Mouse (Mus musculus): ENCODE data around the gene Nploc4. TPM values are rescaled to one million over a fixed set of nuclear protein-coding genes. Genes with fewer than 3 reads are reported as not detected.
"Not testable (repeated sequence)": the region's sequence is repeated elsewhere in the genome, so short reads cannot be mapped to it uniquely, and the experiment has no call there.

Gene Nploc4
- polyA plus RNA-seq, 2 experiments from 2014 or later: 9.5 to 11.0 TPM

DNA sequence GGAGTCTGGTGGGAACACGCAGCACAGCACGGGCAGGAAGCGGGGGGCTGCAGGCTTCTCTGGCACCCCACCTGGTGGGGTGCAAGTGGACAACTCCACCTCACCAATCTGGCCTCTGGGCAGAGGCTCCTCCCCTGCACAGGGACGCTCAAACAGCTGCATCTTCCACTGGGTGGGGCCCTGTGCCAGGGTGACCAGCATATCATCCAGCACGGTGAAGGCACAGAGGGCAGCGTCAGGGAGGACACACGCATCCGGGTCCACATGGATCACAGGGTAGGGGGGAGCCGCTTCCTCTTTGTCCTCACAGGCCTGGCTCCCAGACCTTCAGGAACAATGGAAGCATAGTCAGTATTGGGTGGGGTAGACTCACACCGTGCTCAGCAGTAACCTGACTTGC lies 60.2 kb downstream of the Nploc4 start:
- ATAC-seq: no peak

DNA sequence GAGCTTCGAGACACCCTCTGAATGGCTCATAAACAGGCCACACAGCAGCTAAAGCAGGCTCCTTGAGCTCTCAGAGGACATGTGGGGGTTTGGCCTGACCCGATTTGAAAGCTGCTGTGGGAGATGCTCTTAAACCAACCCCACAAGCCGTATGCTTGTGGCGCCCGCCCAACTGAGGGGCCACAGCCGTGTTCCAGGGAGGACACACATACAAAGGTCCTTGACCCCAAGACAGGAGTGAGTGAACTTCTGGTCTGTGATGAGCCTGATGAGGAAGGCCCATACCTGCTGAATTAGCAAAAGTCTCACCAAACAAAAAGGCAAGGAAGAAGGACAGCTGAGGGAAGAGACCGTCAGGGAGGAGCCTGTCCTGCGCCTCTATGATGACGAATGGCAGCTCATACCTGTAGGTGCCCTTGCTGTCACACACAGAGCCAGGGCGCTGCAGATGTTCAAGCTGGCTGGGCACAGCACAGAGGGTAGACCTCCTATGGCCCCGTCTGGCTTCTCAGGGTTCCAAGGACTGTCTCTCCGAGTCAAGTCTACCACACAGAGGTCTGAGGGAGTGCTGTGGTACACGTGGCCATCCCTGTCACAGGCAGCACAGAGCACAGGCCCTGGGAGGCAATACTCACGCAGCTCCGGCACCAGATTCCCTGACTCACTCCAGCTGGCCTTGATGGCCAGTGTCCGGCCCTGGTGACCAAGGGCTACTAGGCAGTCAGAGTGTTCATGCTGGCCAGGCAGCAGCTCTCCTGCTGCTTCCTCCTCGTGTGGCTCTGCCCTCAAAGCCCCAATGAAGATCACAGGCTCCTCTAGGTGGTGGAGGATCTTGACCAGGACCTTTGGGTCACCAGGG lies 61.0 kb downstream of the Nploc4 start:
- no peak for ATAC-seq

DNA sequence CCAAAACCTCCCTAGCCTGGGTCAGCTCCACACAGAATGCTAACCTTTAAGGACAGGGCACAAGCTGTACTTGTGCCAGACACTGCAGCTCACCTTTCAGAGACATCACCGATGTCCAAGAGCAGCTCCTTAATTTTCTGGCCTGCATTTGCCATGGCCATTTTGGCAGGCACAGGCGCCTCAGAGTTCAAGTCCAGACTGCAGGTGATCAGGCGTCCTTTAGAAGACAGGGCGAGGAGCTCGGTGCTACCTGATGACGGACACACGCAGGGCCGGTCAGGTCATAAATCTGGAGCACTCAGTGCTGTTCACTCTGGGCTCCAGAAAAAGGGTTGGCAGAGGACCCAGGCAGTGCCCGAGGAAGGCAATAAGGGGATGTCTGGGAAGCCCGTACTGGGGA lies 62.2 kb downstream of the Nploc4 start:
- no peak for ATAC-seq

DNA sequence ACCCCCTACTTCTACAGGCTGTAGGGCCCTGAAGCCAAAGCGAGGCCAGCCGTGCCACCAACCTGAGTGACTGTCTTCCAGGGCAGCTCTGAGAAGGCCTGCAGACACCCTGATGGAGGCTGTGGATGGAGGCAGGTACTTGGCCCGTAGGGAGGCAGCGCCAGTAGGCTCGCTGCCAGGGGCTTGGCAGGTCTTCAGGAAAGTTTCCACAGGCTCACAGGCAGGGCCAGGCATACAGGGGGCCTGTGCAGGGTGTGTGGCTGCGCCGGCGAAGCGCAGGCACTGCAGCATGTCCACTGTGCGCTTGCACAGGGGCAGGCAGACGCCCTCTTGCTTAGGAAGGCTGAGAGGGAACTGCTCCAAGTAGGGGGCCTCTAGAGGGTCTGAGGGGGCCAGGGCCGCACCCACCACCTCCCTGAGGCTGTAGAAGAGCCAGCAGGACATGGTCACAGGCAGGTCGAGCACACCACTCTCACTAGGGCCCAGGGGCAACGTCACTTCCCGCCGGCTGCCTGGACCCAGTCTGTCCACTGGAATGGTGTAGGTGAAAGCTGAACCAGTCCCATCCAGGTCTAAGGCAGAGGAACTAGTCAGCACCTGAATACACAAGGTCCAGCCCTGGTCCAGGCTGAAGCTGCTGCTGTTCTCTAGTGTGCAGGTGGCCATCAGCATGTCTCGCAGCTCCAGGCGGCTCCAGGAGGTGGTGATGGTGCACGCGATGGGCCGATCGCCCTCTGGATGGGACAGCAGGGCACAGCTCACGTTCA lies 63.5 kb downstream of the Nploc4 start:
- no peak for ATAC-seq

DNA sequence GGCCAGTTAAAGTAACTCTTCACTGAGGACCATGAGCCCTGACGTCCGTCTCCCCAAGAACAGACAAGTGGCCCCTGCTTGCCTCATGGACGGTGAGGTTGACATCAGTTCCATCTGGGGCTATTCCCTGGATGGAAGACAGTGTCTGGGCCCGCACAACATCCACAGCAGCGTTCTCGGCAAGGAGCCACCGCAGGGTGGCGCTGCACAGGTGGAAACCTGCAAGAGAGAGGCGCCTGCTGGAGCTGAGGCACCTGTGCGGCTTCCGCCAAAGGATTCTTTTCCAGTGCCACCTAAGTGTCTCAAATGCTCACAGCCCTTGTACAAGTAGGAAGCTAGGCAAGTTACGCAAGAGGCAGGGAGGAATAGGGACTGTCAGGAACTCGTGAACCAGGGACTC lies 64.5 kb downstream of the Nploc4 start:
- no peak for ATAC-seq

DNA sequence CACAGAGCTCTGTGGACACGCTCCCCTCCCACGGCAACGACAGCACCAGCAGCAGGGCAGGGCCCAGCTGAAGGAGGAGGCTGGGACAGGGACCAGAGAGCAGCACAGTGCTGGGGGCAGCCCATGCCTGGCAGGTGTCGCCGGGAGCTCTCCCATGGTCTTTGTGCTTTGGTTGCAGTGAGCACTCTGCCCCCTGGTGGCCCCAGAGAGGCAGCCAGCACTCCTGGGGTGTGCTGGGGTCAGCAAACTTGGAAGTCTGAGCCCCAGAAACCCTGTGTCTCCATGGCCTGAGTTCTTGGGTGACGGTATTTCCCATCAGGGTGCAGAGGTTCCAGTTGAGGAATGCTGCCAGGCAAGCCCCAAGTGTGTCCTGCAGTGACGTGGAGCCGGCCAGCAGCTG lies 67.9 kb downstream of the Nploc4 start:
- ATAC-seq: no peak

DNA sequence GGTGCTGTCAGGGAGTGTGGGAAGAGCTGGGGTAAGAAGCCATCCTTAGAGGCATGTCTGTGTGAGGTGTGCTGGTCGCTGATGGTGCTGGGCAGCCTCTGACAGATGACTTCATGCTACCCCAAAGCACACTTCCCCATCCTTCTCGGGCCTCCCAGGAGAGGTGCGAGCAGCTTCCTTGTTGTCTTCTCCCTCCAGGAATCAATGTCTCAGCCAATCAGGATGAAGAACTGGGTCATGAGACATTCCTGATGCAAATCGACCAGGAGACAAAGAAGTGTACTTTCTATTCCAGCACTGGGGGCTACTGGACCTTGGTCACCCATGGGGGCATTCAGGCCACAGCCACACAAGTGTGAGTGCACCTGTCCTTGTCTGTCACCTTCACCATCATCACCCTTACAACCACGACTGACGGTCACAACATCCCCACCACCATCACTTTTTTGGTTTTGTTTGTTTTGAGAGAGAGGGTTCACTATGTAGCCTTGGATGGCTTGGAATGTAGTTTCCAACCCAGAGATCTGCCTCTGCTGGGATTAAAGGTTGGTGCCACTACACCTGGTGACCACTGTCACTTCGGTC lies 71.0 kb downstream of the Nploc4 start:
- ATAC-seq: no peak

DNA sequence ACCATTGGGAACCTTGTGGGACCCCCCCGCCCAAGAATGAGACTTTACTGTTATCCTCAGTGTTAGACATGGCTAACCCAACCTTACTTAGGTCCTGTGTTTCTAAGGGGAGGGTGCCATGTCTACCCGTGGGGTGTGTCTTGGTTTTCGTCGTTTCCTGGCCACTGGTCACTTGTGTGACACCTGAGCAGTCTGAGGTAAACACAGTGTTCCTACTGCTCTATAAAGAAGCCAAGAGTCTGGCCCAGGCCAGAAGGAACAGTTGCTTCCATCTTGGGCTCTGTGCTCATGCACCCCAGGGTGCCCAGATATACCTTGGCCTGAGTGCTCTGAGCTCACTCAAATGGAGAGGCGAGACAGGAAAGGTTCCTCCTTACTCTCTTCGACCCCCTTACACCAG lies 74.6 kb downstream of the Nploc4 start:
- ATAC-seq: no peak

DNA sequence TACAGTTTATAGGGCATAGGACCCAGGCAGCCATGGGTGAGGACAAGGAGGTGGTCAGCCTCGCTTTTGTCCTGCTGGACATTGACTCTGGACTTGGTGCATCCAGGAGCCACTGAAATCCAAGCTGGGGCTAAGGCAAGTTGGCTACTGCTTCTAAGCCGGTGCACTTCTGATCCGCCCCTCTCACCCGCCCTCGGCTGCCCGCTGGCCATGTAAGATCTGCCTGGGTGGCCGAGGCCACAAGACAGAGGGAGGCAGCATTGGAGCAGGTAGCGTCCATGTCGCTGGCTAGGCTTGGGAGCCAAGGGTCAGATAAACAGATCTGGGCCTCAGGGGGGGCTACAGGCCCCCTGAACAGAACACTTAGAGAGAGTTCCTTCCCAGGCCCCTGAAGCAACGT lies 76.2 kb downstream of the Nploc4 start, which contains the start of gene Fscn2:
Fscn2 (plus strand) TSS at position 240 of the 400 bp plus-strand sequence.
- ATAC-seq: no peak

DNA sequence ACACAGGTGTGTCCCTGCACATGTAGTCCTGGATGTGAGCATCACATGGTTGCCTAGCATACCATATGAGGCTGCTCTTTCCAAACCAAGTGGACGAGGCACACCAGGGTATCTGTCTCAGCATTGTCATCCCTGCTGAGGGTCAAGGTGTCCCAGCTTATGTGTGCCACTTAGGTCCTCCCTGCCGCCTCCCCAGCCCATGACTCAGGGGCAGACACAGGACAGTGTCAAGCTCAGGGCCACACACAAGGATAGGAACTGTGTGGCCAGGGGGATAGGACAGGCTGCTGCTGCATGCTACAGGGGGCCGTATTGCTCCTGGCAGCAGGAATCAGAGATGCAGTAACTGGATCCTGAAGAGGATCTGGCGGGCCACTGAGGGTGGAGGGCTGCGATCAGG lies 76.8 kb downstream of the Nploc4 start:
- ATAC-seq: no peak

DNA sequence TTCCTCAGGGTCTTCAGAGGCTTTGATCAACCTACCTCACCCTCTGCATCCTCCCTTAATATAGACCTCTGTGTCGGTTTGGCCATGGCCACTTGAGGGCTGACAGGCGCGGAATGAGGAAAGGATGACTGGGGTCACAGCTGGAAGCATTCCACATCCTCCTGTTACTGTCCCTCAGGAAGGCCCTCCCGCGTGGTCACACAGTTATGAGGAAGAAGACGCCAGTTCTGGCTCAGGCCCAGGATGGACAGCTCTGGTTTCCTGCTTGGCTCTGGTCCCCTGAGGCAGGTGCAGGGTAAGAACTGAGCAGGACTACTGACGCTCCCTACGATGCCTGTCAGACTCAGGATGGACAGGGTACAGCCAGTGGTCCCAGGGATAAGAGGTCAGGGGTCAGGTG lies 77.4 kb downstream of the Nploc4 start:
- no peak for ATAC-seq

DNA sequence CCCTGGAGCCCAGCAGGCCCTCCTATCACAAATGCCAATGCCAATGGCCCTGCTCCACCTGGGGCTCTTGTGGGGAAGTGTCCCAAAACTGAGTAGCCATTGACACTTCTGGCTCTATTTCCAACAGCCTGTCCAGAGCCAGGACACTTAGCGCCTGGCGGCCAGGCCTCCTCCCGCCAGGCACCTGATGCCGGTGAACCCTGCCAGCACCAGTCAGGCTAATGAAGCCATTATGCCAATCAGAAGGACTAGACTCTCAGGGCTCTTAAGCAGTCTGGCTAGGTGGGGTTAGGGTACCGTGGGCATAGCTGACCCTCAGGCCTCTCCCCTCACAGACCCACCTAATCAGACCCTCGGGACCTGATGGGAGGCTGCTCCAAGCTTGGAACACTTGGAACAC lies 78.1 kb downstream of the Nploc4 start:
- ATAC-seq: no peak

DNA sequence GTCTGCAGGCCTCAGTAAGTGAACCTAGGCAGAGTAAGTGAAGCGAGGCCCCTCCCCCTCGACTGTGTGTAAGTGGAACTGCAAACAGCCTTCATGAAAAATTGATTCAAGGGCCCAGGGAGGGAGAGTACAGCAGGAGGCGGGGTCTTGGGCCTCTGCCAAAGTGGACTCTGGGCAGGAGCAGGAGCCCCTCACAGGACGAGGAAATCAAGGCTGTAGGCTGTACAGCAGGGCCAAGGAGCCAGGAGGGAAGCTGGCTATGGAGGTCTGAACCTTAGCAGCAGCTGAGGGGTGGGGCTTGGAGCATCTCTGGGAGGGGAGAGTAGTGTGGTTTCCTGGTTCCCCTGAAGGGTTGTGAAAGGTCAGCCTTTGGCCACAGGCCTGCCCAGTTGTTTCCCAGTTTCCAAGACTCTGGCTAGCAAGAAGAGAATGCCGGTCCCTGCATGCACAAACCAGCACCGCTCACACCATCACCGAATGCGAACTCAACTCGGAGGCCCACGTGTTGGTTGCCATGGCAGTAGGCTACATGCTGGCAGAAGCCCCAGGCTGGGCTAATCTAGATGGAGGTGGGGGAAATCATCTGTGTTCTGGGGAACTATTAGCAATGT lies 79.6 kb downstream of the Nploc4 start:
- no peak for ATAC-seq

DNA sequence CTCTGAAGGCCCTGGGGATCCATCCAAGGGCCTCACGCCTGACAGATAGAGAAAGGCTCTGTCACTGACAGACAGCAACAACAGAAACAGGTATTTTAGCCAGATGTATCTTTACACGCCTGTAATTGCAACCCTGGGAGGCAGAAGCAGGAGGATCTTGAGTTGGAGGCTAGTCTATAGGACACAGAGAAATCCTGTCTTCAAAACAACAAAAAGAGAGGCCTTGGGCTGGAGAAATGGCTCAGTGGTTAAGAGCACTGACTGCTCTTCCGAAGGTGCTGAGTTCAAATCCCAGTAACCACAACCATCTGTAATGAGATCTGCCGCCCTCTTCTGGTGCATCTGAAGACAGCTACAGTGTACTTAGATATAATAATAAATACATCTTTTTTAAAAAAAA lies 80.6 kb downstream of the Nploc4 start:
- ATAC-seq: no peak

DNA sequence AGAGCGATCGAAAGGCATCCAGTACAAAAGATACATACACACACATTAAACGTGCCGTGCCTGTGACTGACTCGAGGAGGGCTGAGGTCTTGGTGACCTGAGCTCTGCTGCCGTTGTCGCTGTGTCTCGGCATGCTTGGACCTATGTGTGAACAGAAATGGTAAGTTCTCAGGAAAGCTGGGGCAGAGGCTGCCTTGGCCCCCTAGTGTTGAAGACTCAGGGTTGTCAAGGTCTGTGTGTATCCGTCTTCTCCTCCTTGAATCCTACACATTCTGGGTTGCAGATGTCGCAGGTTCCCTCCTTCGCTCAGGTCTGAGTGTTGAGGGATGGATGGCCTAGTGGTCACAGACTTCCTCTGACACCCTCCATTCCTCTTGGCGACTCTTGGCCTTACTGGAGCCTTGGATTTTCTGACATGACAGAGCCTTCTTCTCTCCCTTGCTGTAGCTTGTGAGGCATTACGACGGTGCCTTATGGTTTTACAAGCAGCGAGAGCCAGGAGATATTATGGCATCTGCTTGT lies 81.1 kb downstream of the Nploc4 start:
- no peak for ATAC-seq

DNA sequence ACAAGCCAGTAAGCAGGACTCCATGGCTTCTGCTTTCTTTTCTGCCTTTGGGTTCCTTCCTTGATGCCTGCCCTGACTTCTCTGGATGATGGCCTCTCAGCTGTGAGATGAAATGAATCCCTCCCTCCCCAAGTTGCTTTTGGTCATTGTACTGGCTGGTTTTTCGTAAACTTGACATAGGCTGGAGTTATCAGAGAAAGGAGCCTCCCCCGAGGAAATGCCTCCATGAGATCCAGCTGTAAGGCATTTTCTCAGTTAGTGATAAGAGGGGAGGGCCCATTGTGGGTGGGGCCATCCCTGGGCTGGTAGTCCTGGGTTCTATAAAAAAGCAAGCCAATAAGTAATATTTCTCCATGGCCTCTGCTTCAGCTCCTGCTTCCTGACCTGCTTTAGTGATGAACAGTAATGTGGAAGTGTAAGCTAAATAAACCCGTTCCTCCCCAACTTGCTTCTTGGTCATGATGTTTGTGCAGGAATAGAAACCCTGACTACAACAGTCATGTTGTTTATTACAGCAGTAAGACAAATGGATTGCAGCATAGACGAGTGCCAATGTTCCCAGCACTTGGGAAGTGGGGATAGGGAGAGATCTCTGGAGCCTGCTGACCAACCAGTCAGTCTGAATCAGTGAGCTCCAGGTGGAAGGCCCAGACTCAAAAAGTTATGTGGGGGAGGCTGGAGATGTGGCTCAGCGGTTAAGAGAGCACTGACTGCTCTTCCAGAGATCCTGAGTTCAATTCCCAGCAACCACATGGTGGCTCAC lies 82.0 kb downstream of the Nploc4 start:
- no peak for ATAC-seq

DNA sequence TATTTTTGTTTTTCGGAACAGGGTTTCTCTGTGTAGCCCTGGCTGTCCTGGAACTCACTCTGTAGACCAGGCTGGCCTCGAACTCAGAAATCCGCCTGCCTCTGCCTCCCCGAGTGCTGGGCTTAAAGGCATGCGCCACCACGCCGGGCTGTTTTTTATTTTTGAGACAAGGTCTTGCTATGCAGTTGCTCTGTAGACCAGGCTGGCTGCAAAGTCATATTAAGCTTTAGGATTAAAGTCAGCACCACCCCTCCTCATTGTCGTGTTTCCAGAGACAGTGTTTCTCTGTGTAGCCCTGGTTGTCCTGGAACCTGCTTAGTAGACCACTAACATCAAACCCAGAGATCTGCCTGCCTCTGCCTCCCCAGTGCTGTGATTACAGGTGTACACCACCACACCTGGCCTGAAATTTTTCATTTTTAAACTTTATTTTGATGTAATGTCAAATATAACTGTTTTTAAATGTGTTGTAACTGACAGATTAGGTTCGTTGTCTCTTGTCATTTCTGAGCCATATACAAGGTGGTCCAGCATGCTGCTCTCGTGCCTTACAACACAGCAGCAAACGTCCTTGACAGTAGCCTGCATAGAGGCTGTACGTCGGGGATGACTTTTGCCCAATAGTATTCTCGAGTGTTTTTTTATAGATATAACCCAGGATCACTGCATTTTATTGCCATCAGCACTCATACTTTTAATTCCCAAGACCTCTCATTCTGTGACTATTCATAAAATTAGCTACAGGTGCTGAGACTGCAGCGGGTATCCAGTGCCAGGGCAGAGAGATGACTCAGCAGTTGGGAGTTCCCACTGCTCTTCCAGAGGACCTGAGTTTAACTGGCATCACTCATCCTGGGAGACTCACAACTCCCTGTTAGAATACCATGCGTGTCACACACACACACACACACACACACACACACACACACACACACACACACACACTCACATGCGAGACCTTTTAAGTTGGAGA lies 82.9 kb downstream of the Nploc4 start:
- no peak for ATAC-seq

DNA sequence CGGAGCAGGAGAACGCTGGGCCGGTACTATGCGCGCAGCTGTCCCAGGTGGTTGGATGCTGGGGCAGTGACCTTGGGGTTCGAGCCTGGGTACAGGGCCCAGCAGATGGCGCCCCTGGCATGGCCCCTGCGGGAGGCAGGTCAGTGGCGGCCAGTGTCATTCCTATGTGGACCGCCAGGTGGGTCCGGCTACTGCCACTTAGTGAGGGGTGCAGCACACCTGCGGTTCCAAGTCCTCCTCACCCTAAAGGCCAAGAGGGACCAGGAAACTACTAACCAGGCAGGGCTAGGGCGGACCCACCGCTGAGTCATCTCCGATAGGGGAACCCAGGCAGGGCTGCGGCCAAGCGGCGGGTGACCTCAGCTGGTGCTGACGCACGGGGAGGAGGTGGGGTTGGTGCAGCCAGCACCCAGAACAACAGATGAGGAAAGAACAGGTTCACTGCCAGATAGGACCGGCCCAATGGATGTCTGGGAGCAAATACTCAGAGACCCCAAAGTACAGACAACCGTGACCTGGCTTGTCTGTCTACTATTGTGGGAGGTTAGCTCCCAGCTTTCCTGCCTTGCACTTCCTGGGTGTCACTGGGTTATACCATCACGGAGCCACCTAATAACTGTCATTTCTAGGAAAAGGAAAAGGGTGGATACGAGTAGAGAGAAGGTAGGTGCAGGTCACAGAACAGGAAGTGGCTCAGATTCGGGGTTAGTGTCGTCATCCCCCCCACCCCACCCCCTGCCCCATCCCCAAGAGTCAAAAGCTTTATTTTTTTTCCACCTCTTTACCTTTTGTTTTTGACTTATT lies 83.8 kb downstream of the Nploc4 start:
- ATAC-seq: peak; percentile 78

DNA sequence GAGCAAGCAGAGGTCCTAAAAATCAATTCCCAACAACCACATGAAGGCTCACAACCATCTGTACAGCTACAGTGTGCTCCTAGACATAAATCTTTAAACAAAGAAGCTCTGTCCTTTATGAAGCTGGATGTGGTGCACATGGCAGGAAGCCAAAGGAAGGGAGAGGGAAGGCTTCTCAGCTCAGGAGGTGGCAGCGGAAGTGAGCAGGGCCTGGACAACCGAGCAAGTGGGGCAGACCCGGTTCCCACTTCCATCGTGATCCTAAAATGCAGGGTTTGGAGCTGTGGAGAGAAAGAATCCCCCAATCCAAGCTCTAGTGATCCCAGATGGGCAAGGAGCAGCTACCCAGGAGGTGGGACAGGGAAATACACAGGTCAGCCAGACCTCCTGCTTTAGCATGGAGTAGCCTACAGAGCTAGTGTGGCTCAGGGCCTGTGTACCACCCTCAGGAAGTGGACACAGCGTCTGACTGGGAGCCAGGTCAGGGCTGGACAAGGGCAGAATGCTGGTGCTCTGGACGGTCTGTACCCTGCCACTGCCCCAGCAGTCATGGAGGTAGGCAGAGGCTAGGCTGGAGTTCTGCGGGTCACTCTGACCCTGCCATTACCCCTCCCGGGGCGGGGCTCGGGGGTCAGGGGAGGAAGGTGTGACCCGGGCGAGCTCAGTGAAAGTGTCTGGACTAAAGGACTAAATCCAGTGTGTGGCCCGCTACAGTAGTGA lies 84.8 kb downstream of the Nploc4 start:
- ATAC-seq: no peak

DNA sequence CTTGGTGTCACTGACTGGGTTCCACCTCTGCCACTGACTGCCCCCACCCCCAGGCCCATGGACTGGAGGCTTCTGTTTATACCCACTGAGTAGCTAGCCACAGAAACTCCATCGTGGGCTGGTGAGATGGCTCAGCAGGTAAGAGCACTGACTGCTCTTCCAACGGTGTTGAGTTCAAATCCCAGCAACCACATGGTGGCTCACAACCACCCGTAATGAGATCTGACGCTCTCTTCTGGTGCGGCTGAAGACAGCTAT lies 85.5 kb downstream of the Nploc4 start:
- not testable (repeated sequence) for ATAC-seq
